Mouse (Mus musculus) retina, postnatal 7 days (tissue): ENCODE measurements around the gene Olfr1314.

Source experiments
- DNase-seq: peaks from one replicate; pipeline ENCODE4 v3.0.0-alpha.2; 2012; ENCODE audit warnings: low read depth, low spot score

The Olfr1314 gene

GRCm38 (mm10) chr2:112096681-112097080, at the start of gene Olfr1314:
TSS of gene Olfr1314 (minus strand) at chr2:112096781.
- no peak for DNase-seq

DNA sequence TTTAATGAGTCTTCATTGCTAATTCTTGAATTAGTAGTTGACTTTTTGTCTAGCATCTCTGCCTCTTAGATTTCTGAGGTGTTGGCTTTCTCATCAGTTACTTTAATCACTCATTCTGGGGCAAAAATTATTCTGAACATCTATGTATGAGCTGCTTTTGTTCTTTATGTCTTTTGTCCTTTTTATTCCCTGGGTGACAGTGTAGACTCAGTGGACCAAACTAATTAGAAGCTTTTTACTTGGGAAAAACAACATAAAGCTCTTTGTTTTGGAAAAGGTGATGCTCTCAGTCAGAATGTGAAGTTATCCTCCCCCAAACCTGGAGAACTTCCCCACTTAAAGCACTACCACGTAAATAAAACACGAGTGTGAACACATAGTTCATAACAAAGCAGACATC, 43.4 kb upstream of the Olfr1314 start, which contains the start of gene Olfr1317:
Gene Olfr1317, plus strand, starts transcription at position 301 of the 400 bp plus-strand sequence.
- no peak for DNase-seq

- DNase-seq = no peak
Observed at GRCm38 (mm10) chr2:112134877-112135276, 38.3 kb upstream of the Olfr1314 start, which contains the start of gene Olfr1316. TSS of gene Olfr1316 (minus strand) at chr2:112134977.

GRCm38 (mm10) chr2:112115340-112115739, 18.8 kb upstream of the Olfr1314 start, which contains the start of gene Olfr1315-ps1:
TSS of gene Olfr1315-ps1 (minus strand) at chr2:112115440.
- no peak for DNase-seq

GRCm38 (mm10) chr2:112077743-112078142, 18.8 kb downstream of the Olfr1314 start, which contains the start of gene Olfr1313:
TSS of gene Olfr1313 (minus strand) at chr2:112077843.
- no peak for DNase-seq

DNA sequence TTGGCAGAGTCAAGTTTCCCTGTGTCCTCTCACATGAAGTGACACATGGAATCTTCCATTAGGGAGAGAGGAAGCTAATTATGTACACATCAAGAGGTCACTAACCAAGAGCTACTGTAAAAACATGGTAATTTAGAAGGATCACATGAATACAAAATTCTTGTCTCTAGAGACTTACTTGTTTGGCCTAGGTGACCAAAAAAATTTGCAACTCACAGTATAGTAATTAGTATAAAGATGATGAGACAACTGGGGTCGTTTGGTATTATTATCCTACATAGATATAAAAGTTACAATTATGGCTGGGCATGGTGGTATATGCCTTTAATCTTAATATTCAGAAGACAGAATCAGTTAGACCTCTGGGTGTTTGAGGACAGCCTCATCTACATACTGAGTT, 46.4 kb downstream of the Olfr1314 start, which contains the start of gene Olfr1312:
Gene Olfr1312, minus strand, starts transcription at position 101 of the 400 bp plus-strand sequence.
- no peak for DNase-seq
